Mouse (Mus musculus): ENCODE results near the gene Ehf. TPM values are rescaled to one million over a fixed set of nuclear protein-coding genes. Genes with fewer than 3 reads are reported as not detected.

The Ehf gene
- polyA plus RNA-seq (2014; fragmentation: Nextera tagmentation; extraction: Ambion mirVana) = not detected in 2 replicates

- Histone ChIP-seq H3K27me3 (ENCODE audit: control insufficient read depth, insufficient read depth, low read length) (no peaks in the 10 kb centered on the region), H3K4me2 (replicated peaks; ENCODE audit: low read depth, low read length) (no peak within 1 kb of the TSS), H3K36me3 (ENCODE audit: control insufficient read depth, insufficient read depth, low read length) (no peaks in the 10 kb centered on the region), H3K27ac (ENCODE audit: low read depth, low read length) (no peak within 1 kb of the TSS), H3K4me3 (ENCODE audit: low read depth, low read length) (no peak within 1 kb of the TSS), H3K4me1 (replicated peaks; ENCODE audit: control insufficient read depth, insufficient read depth, low read length) (no peaks in the 10 kb centered on the region), H3K9ac (ENCODE audit: low read depth, low read length) (no peak within 1 kb of the TSS), H3K9me3 (ENCODE audit: control insufficient read depth, low read length) (no peaks in the 10 kb centered on the region)
- no peak for ATAC-seq (ENCODE audit: low FRiP score)
- DNase-seq (ENCODE audit: low spot score) = no peak
- WGBS = 63% methylated on average over 9 of the region's 9 CpGs
Measured at GRCm38 (mm10) chr2:103303132-103303531, at the start of gene Ehf. Gene Ehf, minus strand, starts transcription at chr2:103303278.

DNA sequence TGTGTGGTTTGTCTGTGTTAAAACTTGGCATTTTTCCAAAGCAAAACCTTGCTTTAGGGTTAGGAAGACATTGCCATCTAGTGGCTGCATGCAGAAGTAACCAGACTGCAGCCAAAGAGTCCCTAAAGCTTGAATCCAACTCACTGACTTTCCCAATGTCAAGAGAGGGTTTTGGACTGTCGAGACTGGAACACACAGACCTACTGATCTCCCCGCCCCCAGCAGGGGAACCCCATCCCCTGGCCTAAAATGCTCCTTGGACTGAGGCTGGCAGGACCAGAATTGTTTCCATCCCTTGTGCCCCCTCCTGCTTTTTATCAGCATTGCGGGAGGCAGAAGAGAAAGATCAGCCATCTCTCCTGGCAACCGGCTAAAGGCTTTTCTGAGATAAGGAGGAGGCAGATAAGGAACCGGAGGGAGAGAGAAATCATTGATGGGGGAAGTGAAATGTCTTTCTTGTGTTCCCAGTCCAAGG lies 44.4 kb upstream of the Ehf start:
- H3K4me3 ChIP-seq (ENCODE audit: low read depth, low read length) = no peak overlapping the region
- no peaks in the 10 kb centered on the region for H3K27me3 ChIP-seq (ENCODE audit: control insufficient read depth, insufficient read depth, low read length)
- WGBS = 19% methylated on average over 5 of the region's 5 CpGs
- H3K9me3 ChIP-seq (ENCODE audit: control insufficient read depth, low read length) = no peaks in the 10 kb centered on the region
- H3K36me3 ChIP-seq (ENCODE audit: control insufficient read depth, insufficient read depth, low read length) = no peaks in the 10 kb centered on the region
- ATAC-seq (ENCODE audit: low FRiP score) (peak; percentile 54; the same call in 1 of the 2 replicates), DNase-seq (ENCODE audit: low spot score) (peak; percentile 72)
- no peak overlapping the region for H3K9ac ChIP-seq (ENCODE audit: low read depth, low read length)
- H3K27ac ChIP-seq (ENCODE audit: low read depth, low read length) = no peak overlapping the region
- no peaks in the 10 kb centered on the region for H3K4me1 ChIP-seq (replicated peaks; ENCODE audit: control insufficient read depth, insufficient read depth, low read length)
- H3K4me2 ChIP-seq (replicated peaks; ENCODE audit: low read depth, low read length) = no peak overlapping the region

DNA sequence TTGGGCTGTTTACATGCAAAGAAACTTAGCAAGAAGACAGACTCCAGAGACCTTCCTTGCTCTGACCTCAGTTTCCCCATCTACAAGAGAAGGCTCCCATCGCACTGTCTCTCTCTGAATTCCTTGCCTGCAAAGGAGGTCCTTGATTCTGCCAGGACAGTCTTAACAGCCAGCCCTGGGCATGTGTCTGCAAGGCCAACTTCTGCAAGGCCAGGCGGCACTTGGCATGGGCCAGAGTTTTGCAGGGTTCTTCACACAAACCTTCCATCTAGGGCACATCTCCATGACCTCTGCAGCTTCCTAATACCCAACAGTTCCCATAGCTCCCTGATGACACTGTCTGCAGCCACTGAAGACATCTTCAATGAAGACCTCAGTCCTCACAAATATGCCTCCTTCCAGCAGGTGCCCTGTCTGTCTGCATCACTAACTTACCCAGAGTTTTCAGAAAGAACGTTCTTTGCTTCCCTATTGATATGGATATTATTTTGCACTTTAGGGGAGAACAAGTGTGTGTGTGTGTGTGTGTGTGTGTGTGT lies 43.7 kb upstream of the Ehf start:
- no peak overlapping the region for H3K9ac ChIP-seq (ENCODE audit: low read depth, low read length)
- H3K9me3 ChIP-seq (ENCODE audit: control insufficient read depth, low read length) = no peaks in the 10 kb centered on the region
- DNase-seq (ENCODE audit: low spot score) (no peak), ATAC-seq (ENCODE audit: low FRiP score) (no peak)
- no peak overlapping the region for H3K27ac ChIP-seq (ENCODE audit: low read depth, low read length)
- no peaks in the 10 kb centered on the region for H3K27me3 ChIP-seq (ENCODE audit: control insufficient read depth, insufficient read depth, low read length)
- 66% methylated on average over 3 of the region's 3 CpGs for WGBS
- no peaks in the 10 kb centered on the region for H3K4me1 ChIP-seq (replicated peaks; ENCODE audit: control insufficient read depth, insufficient read depth, low read length)
- H3K36me3 ChIP-seq (ENCODE audit: control insufficient read depth, insufficient read depth, low read length) = no peaks in the 10 kb centered on the region
- no peak overlapping the region for H3K4me2 ChIP-seq (replicated peaks; ENCODE audit: low read depth, low read length)
- H3K4me3 ChIP-seq (ENCODE audit: low read depth, low read length) = no peak overlapping the region

GRCm38 (mm10) chr2:103343611-103344010 lies 40.5 kb upstream of the Ehf start:
- H3K9ac ChIP-seq (ENCODE audit: low read depth, low read length) = no peak overlapping the region
- no peaks in the 10 kb centered on the region for H3K4me1 ChIP-seq (replicated peaks; ENCODE audit: control insufficient read depth, insufficient read depth, low read length)
- no peak overlapping the region for H3K4me3 ChIP-seq (ENCODE audit: low read depth, low read length)
- no peak overlapping the region for H3K27ac ChIP-seq (ENCODE audit: low read depth, low read length)
- H3K36me3 ChIP-seq (ENCODE audit: control insufficient read depth, insufficient read depth, low read length) = no peaks in the 10 kb centered on the region
- no peak for ATAC-seq (ENCODE audit: low FRiP score)
- H3K9me3 ChIP-seq (ENCODE audit: control insufficient read depth, low read length) = no peaks in the 10 kb centered on the region
- H3K27me3 ChIP-seq (ENCODE audit: control insufficient read depth, insufficient read depth, low read length) = no peaks in the 10 kb centered on the region
- H3K4me2 ChIP-seq (replicated peaks; ENCODE audit: low read depth, low read length) = no peak overlapping the region
- WGBS = 86% methylated on average over 7 of the region's 7 CpGs
- no peak for DNase-seq (ENCODE audit: low spot score)

- 90% methylated on average over 1 of the region's 1 CpGs for WGBS
- H3K4me1 ChIP-seq (replicated peaks; ENCODE audit: control insufficient read depth, insufficient read depth, low read length) = no peaks in the 10 kb centered on the region
- H3K9me3 ChIP-seq (ENCODE audit: control insufficient read depth, low read length) = no peaks in the 10 kb centered on the region
- H3K9ac ChIP-seq (ENCODE audit: low read depth, low read length) = no peak overlapping the region
- ATAC-seq (ENCODE audit: low FRiP score) = no peak
- H3K27ac ChIP-seq (ENCODE audit: low read depth, low read length) = no peak overlapping the region
- no peak overlapping the region for H3K4me3 ChIP-seq (ENCODE audit: low read depth, low read length)
- H3K36me3 ChIP-seq (ENCODE audit: control insufficient read depth, insufficient read depth, low read length) = no peaks in the 10 kb centered on the region
- no peaks in the 10 kb centered on the region for H3K27me3 ChIP-seq (ENCODE audit: control insufficient read depth, insufficient read depth, low read length)
- no peak for DNase-seq (ENCODE audit: low spot score)
- H3K4me2 ChIP-seq (replicated peaks; ENCODE audit: low read depth, low read length) = no peak overlapping the region
Measured at GRCm38 (mm10) chr2:103342123-103342522, 39.0 kb upstream of the Ehf start.

DNA sequence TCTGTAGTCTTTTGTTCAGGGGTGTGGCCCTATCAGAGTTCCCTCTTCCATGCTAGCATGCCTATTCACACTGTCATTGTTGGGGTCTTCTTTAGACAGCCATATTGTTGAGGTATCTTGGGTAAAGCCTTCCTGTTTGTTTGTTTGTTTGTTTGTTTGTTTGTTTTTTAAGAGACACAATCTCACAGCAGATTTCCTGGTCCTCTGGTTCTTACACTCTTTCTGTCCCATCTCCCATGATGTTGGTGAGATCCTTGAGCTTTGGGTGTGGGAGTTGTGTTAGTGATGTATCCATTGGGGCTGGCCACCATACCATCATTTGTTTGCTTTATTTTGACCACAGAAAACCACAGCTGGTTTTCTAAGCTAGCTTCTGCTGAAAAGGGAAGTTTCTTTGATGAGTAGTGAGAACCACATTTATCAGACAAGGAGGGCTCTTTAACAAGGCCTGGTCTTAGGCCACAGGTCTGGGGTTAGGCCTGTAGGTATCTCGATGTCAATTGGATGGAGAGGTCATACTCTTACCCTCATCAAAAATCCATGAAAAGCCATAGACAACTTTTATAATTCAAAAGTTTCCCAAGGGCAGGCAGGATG lies 38.4 kb upstream of the Ehf start:
- no peaks in the 10 kb centered on the region for H3K9me3 ChIP-seq (ENCODE audit: control insufficient read depth, low read length)
- H3K4me3 ChIP-seq (ENCODE audit: low read depth, low read length) = no peak overlapping the region
- 94% methylated on average over 1 of the region's 1 CpGs for WGBS
- H3K27me3 ChIP-seq (ENCODE audit: control insufficient read depth, insufficient read depth, low read length) = no peaks in the 10 kb centered on the region
- no peaks in the 10 kb centered on the region for H3K36me3 ChIP-seq (ENCODE audit: control insufficient read depth, insufficient read depth, low read length)
- H3K4me1 ChIP-seq (replicated peaks; ENCODE audit: control insufficient read depth, insufficient read depth, low read length) = no peaks in the 10 kb centered on the region
- DNase-seq (ENCODE audit: low spot score) (no peak), ATAC-seq (ENCODE audit: low FRiP score) (no peak)
- H3K4me2 ChIP-seq (replicated peaks; ENCODE audit: low read depth, low read length) = no peak overlapping the region
- no peak overlapping the region for H3K9ac ChIP-seq (ENCODE audit: low read depth, low read length)
- H3K27ac ChIP-seq (ENCODE audit: low read depth, low read length) = no peak overlapping the region

DNA sequence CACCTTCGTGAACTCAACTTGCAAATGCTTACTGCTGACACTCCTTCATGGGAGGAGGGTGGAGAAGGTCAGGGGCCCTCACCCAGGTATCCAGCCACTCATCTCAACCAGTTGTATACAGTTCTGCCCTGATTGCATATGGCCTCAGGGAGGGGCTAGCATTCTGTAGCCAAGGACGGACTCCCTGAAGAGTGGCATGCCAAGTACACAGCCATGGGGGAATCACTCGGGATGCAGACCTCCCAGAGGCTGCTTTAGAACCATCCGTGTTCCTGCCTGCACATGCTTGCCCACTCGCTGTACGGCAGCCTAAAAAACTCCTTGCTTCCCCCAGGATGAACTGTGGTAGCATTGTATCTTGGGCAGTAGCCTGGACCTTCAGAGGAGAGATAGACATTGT lies 35.6 kb upstream of the Ehf start:
- H3K4me1 ChIP-seq (replicated peaks; ENCODE audit: control insufficient read depth, insufficient read depth, low read length) = no peaks in the 10 kb centered on the region
- DNase-seq (ENCODE audit: low spot score) (no peak), ATAC-seq (ENCODE audit: low FRiP score) (no peak)
- H3K9me3 ChIP-seq (ENCODE audit: control insufficient read depth, low read length) = no peaks in the 10 kb centered on the region
- H3K9ac ChIP-seq (ENCODE audit: low read depth, low read length) = no peak overlapping the region
- H3K4me3 ChIP-seq (ENCODE audit: low read depth, low read length) = no peak overlapping the region
- no peaks in the 10 kb centered on the region for H3K27me3 ChIP-seq (ENCODE audit: control insufficient read depth, insufficient read depth, low read length)
- H3K4me2 ChIP-seq (replicated peaks; ENCODE audit: low read depth, low read length) = no peak overlapping the region
- H3K27ac ChIP-seq (ENCODE audit: low read depth, low read length) = no peak overlapping the region
- H3K36me3 ChIP-seq (ENCODE audit: control insufficient read depth, insufficient read depth, low read length) = no peaks in the 10 kb centered on the region
- WGBS = 83% methylated on average over 6 of the region's 6 CpGs

DNA sequence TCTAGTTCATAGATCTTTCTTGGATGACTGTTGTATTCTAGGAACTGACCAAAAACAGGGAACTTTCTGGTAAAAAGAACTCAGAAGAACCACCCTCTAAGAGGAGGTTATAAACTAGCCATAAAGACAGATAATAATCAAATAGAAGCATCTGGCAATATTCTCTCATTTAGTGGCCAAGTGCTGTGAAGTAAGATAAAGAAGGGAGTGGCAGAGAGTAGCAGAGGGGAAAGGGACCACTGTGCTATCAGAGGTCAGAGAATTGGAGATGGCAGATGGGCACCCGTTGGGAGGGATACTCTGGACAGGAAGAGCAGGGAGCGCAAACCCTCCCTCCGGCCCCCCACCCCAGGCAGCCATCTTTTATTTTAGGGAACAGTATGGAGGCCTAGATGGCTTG lies 34.3 kb upstream of the Ehf start:
- Histone ChIP-seq H3K27me3 (ENCODE audit: control insufficient read depth, insufficient read depth, low read length) (no peaks in the 10 kb centered on the region), H3K4me2 (replicated peaks; ENCODE audit: low read depth, low read length) (no peak overlapping the region), H3K9ac (ENCODE audit: low read depth, low read length) (no peak overlapping the region), H3K36me3 (ENCODE audit: control insufficient read depth, insufficient read depth, low read length) (no peaks in the 10 kb centered on the region), H3K4me3 (ENCODE audit: low read depth, low read length) (no peak overlapping the region), H3K4me1 (replicated peaks; ENCODE audit: control insufficient read depth, insufficient read depth, low read length) (no peaks in the 10 kb centered on the region), H3K27ac (ENCODE audit: low read depth, low read length) (no peak overlapping the region), H3K9me3 (ENCODE audit: control insufficient read depth, low read length) (no peaks in the 10 kb centered on the region)
- no peak for ATAC-seq (ENCODE audit: low FRiP score)
- WGBS = 83% methylated on average over 3 of the region's 3 CpGs
- no peak for DNase-seq (ENCODE audit: low spot score)

- Histone ChIP-seq H3K27me3 (ENCODE audit: control insufficient read depth, insufficient read depth, low read length) (no peaks in the 10 kb centered on the region), H3K27ac (ENCODE audit: low read depth, low read length) (no peak overlapping the region), H3K4me2 (replicated peaks; ENCODE audit: low read depth, low read length) (no peak overlapping the region), H3K36me3 (ENCODE audit: control insufficient read depth, insufficient read depth, low read length) (no peaks in the 10 kb centered on the region), H3K4me1 (replicated peaks; ENCODE audit: control insufficient read depth, insufficient read depth, low read length) (no peaks in the 10 kb centered on the region), H3K9ac (ENCODE audit: low read depth, low read length) (no peak overlapping the region), H3K4me3 (ENCODE audit: low read depth, low read length) (no peak overlapping the region), H3K9me3 (ENCODE audit: control insufficient read depth, low read length) (no peaks in the 10 kb centered on the region)
- ATAC-seq (ENCODE audit: low FRiP score) (no peak), DNase-seq (ENCODE audit: low spot score) (no peak)
- 86% methylated on average over 11 of the region's 11 CpGs for WGBS
Measured at GRCm38 (mm10) chr2:103336621-103337020, 33.5 kb upstream of the Ehf start.

Data from hindbrain, embryonic 11.5 days (tissue).